Mouse (Mus musculus): ENCODE measurements around the gene Clcn7.

Clcn7 gene

DNA sequence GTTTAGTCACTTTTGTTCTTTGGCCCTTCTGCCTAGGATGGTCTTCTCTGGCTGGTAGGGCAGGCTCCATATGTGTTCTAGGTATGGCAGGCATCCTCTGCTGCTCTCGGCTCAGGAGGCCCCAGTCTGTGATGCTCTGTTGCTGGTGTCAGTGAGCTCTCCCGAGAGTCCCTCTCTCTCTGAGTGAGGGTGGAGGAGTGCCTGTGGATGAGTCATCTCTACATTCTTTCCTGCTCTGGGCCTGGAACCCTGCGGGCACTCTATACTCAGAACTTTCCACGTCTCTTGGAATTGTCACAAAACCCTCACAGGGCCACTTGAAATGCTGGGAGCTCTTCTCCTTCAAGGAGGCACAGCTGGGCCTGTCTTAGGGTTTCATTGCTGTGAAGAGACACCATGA, 78.5 kb downstream of the Clcn7 start:
- no peak for DNase-seq (ENCODE audit: low spot score in 2 of 2)
